Mouse (Mus musculus) lung, postnatal 10 days (tissue): ENCODE data around the gene Zfp384.
"Not testable (repeated sequence)": the region's sequence is repeated elsewhere in the genome, so short reads cannot be mapped to it uniquely, and the experiment has no call there.

Experiments
- DNase-seq: peaks from one replicate; pipeline ENCODE4 v3.0.0; 2021

Gene Zfp384

GRCm38 (mm10) chr6:125030532-125030931, 21.6 kb downstream of the Zfp384 start:
- peak; percentile 70 for DNase-seq

GRCm38 (mm10) chr6:125031604-125032003, 22.7 kb downstream of the Zfp384 start:
- DNase-seq: no peak

- no peak for DNase-seq
Measured at GRCm38 (mm10) chr6:125038666-125039065, 29.7 kb downstream of the Zfp384 start.

GRCm38 (mm10) chr6:125039131-125039530, 30.2 kb downstream of the Zfp384 start:
- DNase-seq: no peak

- peak; percentile 95 for DNase-seq
Measured at GRCm38 (mm10) chr6:125039533-125040153, 30.7 kb downstream of the Zfp384 start, which contains the start of gene Ing4. TSS of gene Ing4 (plus strand) at chr6:125039760.

GRCm38 (mm10) chr6:125040221-125040620, 31.3 kb downstream of the Zfp384 start:
- no peak for DNase-seq

- DNase-seq: no peak
Measured at GRCm38 (mm10) chr6:125041047-125041446, 32.1 kb downstream of the Zfp384 start.

GRCm38 (mm10) chr6:125042081-125042480, 33.1 kb downstream of the Zfp384 start:
- DNase-seq: no peak

- DNase-seq: peak; percentile 91
Measured at GRCm38 (mm10) chr6:125046691-125047090, 37.7 kb downstream of the Zfp384 start.

- DNase-seq: no peak
Measured at GRCm38 (mm10) chr6:125049678-125050077, 40.7 kb downstream of the Zfp384 start, which contains the start of gene Acrbp. TSS of gene Acrbp (plus strand) at chr6:125049689.

GRCm38 (mm10) chr6:125051237-125051636, 42.3 kb downstream of the Zfp384 start:
- DNase-seq: peak; percentile 44

- DNase-seq: no peak
Measured at GRCm38 (mm10) chr6:125061493-125061892, 52.5 kb downstream of the Zfp384 start.

- no peak for DNase-seq
Measured at GRCm38 (mm10) chr6:125062511-125062910, 53.6 kb downstream of the Zfp384 start.

GRCm38 (mm10) chr6:125063906-125064305, 55.0 kb downstream of the Zfp384 start:
- DNase-seq: no peak

- DNase-seq: not testable (repeated sequence)
Measured at GRCm38 (mm10) chr6:125065223-125065622, 56.3 kb downstream of the Zfp384 start.

GRCm38 (mm10) chr6:125067571-125067995, 58.6 kb downstream of the Zfp384 start, which contains the start of gene Lpar5:
TSS of gene Lpar5 (plus strand) at chr6:125067920.
- DNase-seq: no peak

- no peak for DNase-seq
Measured at GRCm38 (mm10) chr6:125071170-125071895, 62.4 kb downstream of the Zfp384 start.

GRCm38 (mm10) chr6:125071896-125072279, 62.9 kb downstream of the Zfp384 start:
- DNase-seq: peak; percentile 43

- DNase-seq: no peak
Measured at GRCm38 (mm10) chr6:125073825-125074224, 64.9 kb downstream of the Zfp384 start.

- no peak for DNase-seq
Measured at GRCm38 (mm10) chr6:125081394-125081793, 72.4 kb downstream of the Zfp384 start.

- peak; percentile 97 for DNase-seq
Measured at GRCm38 (mm10) chr6:125081797-125082560, 73.0 kb downstream of the Zfp384 start.

- DNase-seq: no peak
Measured at GRCm38 (mm10) chr6:125082801-125083386, 73.9 kb downstream of the Zfp384 start.

GRCm38 (mm10) chr6:125084424-125084823, 75.5 kb downstream of the Zfp384 start:
- DNase-seq: peak; percentile 81
